Mouse (Mus musculus) forebrain, embryonic 16.5 days (tissue): ENCODE measurements around the gene Enox1. TPM values are rescaled to one million over a fixed set of nuclear protein-coding genes. Genes with fewer than 3 reads are reported as not detected.
A peak's percentile ranks its signal among the peaks of the same experiment; 100 is the strongest.

Experiments
- ATAC-seq: fragments of 200-750 bp; cut with Nextera tagmentation; 2 replicates; pipeline ENCODE4 v1.8.0; 2017; ENCODE audit warnings: mild to moderate bottlenecking, moderate library complexity
- H3K27ac ChIP-seq: fragments of 300-500 bp; sonication (generic); 2 replicates; pipeline ENCODE4 v1.5.1; 2014; ENCODE audit warnings: low read length, control low read depth
- H3K27me3 ChIP-seq: fragments of 300-500 bp; sonication (generic); replicated peaks from 2 replicates; pipeline ENCODE4 v1.6.1; 2014; ENCODE audit warnings: low read length; ENCODE audit not compliant: control insufficient read depth, insufficient read depth
- H3K36me3 ChIP-seq: fragments of 300-500 bp; sonication (generic); 2 replicates; pipeline ENCODE4 v1.6.1; 2014; ENCODE audit not compliant: control insufficient read depth, insufficient read depth
- H3K4me1 ChIP-seq: fragments of 300-500 bp; sonication (generic); replicated peaks from 2 replicates; pipeline ENCODE4 v1.6.1; 2014; ENCODE audit warnings: low read length; ENCODE audit not compliant: control insufficient read depth, insufficient read depth
- H3K4me2 ChIP-seq: fragments of 300-500 bp; sonication (generic); 2 replicates; pipeline ENCODE4 v1.6.1; 2014; ENCODE audit warnings: mild to moderate bottlenecking, low read length, control low read depth
- H3K4me3 ChIP-seq: fragments of 300-500 bp; sonication (generic); replicated peaks from 2 replicates; pipeline ENCODE4 v1.5.1; 2014; ENCODE audit warnings: mild to moderate bottlenecking, low read length, control low read depth
- H3K9ac ChIP-seq: fragments of 300-500 bp; sonication (generic); replicated peaks from 2 replicates; pipeline ENCODE4 v1.6.1; 2014; ENCODE audit warnings: low read depth, low read length, control low read depth
- H3K9me3 ChIP-seq: fragments of 300-500 bp; sonication (generic); 2 replicates; pipeline ENCODE4 v1.6.1; 2016; ENCODE audit warnings: low read length; ENCODE audit not compliant: control insufficient read depth
- WGBS: fragments of 180-500 bp; shearing (Covaris S2); extraction: QIAGEN DNeasy Blood & Tissue Kit; methylation state at CpG from one replicate; pipeline ENCODE4 v1.1.7; 2014; 5-methylcytosine and 5-hydroxymethylcytosine counted together
- polyA plus RNA-seq: library from polyadenylated mRNA; unstranded; fragments of >200 nt; fragmentation: Nextera tagmentation; extraction: Ambion mirVana; gene quantifications from 2 replicates; pipeline ENCODE4 v1.2.1, GENCODE M21; 2015

Enox1 gene
- polyA plus RNA-seq, 1 experiment from 2014 or later: 64.4 TPM

- H3K9ac ChIP-seq: no peak overlapping the region
- WGBS: 65% methylated on average over 8 of the region's 8 CpGs
- no peak overlapping the region for H3K27ac ChIP-seq
- ATAC-seq: peak; percentile 69
- no peaks in the 10 kb centered on the region for H3K9me3 ChIP-seq
- H3K4me1 ChIP-seq: peaks cover 2% of the 10 kb centered on the region; the same call in 1 of the 2 replicates
- no peak overlapping the region for H3K4me2 ChIP-seq
- H3K36me3 ChIP-seq: no peaks in the 10 kb centered on the region
- no peaks in the 10 kb centered on the region for H3K27me3 ChIP-seq
- no peak overlapping the region for H3K4me3 ChIP-seq
Measured at GRCm38 (mm10) chr14:77478692-77479091, 322.1 kb downstream of the Enox1 start.

GRCm38 (mm10) chr14:77483076-77483475 lies 326.5 kb downstream of the Enox1 start:
- Histone ChIP-seq H3K4me2 (no peak overlapping the region), H3K27me3 (no peaks in the 10 kb centered on the region), H3K4me3 (no peak overlapping the region), H3K36me3 (no peaks in the 10 kb centered on the region), H3K9ac (no peak overlapping the region), H3K27ac (no peak overlapping the region), H3K9me3 (no peaks in the 10 kb centered on the region), H3K4me1 (peaks cover 14% of the 10 kb centered on the region)
- ATAC-seq: no peak
- 53% methylated on average over 15 of the region's 15 CpGs for WGBS

GRCm38 (mm10) chr14:77484951-77485447 lies 328.4 kb downstream of the Enox1 start:
- H3K27ac ChIP-seq: no peak overlapping the region
- no peaks in the 10 kb centered on the region for H3K36me3 ChIP-seq
- H3K4me2 ChIP-seq: no peak overlapping the region
- WGBS: 83% methylated on average over 8 of the region's 8 CpGs
- H3K4me1 ChIP-seq: peaks cover 14% of the 10 kb centered on the region
- H3K9me3 ChIP-seq: no peaks in the 10 kb centered on the region
- ATAC-seq: peak; percentile 33; the same call in 1 of the 2 replicates
- no peak overlapping the region for H3K4me3 ChIP-seq
- H3K9ac ChIP-seq: no peak overlapping the region
- no peaks in the 10 kb centered on the region for H3K27me3 ChIP-seq

- ATAC-seq: no peak
- Histone ChIP-seq H3K36me3 (no peaks in the 10 kb centered on the region), H3K4me1 (peaks cover 10% of the 10 kb centered on the region), H3K4me3 (no peak overlapping the region), H3K9me3 (no peaks in the 10 kb centered on the region), H3K4me2 (no peak overlapping the region), H3K27me3 (no peaks in the 10 kb centered on the region), H3K27ac (no peak overlapping the region), H3K9ac (no peak overlapping the region)
- 98% methylated on average over 6 of the region's 6 CpGs for WGBS
Measured at GRCm38 (mm10) chr14:77490699-77491098, 334.1 kb downstream of the Enox1 start.

GRCm38 (mm10) chr14:77491731-77492130 lies 335.2 kb downstream of the Enox1 start:
- Histone ChIP-seq H3K4me1 (peaks cover 10% of the 10 kb centered on the region), H3K4me3 (no peak overlapping the region), H3K27ac (no peak overlapping the region), H3K27me3 (no peaks in the 10 kb centered on the region), H3K4me2 (no peak overlapping the region), H3K9me3 (no peaks in the 10 kb centered on the region), H3K9ac (no peak overlapping the region), H3K36me3 (no peaks in the 10 kb centered on the region)
- WGBS: 84% methylated on average over 2 of the region's 2 CpGs
- no peak for ATAC-seq

- Histone ChIP-seq H3K4me3 (no peak overlapping the region), H3K9me3 (no peaks in the 10 kb centered on the region), H3K36me3 (no peaks in the 10 kb centered on the region), H3K4me2 (no peak overlapping the region), H3K27ac (no peak overlapping the region), H3K27me3 (no peaks in the 10 kb centered on the region), H3K9ac (no peak overlapping the region), H3K4me1 (peaks cover 2% of the 10 kb centered on the region; the same call in 1 of the 2 replicates)
- WGBS: 21% methylated on average over 6 of the region's 6 CpGs
- ATAC-seq: 0 out of 2 replicates have a peak, but pooled peaks have one; percentile 40
Measured at GRCm38 (mm10) chr14:77499996-77500581, 343.5 kb downstream of the Enox1 start.

GRCm38 (mm10) chr14:77504458-77505135 lies 348.0 kb downstream of the Enox1 start:
- no peaks in the 10 kb centered on the region for H3K9me3 ChIP-seq
- no peaks in the 10 kb centered on the region for H3K36me3 ChIP-seq
- no peak for ATAC-seq
- H3K4me2 ChIP-seq: no peak overlapping the region
- no peaks in the 10 kb centered on the region for H3K27me3 ChIP-seq
- 77% methylated on average over 12 of the region's 12 CpGs for WGBS
- H3K4me3 ChIP-seq: no peak overlapping the region
- H3K27ac ChIP-seq: no peak overlapping the region
- H3K4me1 ChIP-seq: 0 out of 2 replicates have a peak, but pooled peaks cover 2% of the 10 kb centered on the region
- H3K9ac ChIP-seq: no peak overlapping the region

- H3K4me1 ChIP-seq: no peaks in the 10 kb centered on the region
- no peaks in the 10 kb centered on the region for H3K27me3 ChIP-seq
- no peak for ATAC-seq
- H3K9ac ChIP-seq: no peak overlapping the region
- 25% methylated on average over 9 of the region's 9 CpGs for WGBS
- no peaks in the 10 kb centered on the region for H3K9me3 ChIP-seq
- H3K36me3 ChIP-seq: no peaks in the 10 kb centered on the region
- H3K27ac ChIP-seq: no peak overlapping the region
- no peak overlapping the region for H3K4me2 ChIP-seq
- H3K4me3 ChIP-seq: no peak overlapping the region
Measured at GRCm38 (mm10) chr14:77506341-77506740, 349.8 kb downstream of the Enox1 start.

- ATAC-seq: no peak
- H3K36me3 ChIP-seq: no peaks in the 10 kb centered on the region
- H3K27me3 ChIP-seq: no peaks in the 10 kb centered on the region
- WGBS: 79% methylated on average over 12 of the region's 12 CpGs
- H3K9me3 ChIP-seq: no peaks in the 10 kb centered on the region; the same call in 1 of the 2 replicates
- no peak overlapping the region for H3K4me2 ChIP-seq
- H3K4me3 ChIP-seq: no peak overlapping the region
- no peak overlapping the region for H3K9ac ChIP-seq
- no peak overlapping the region for H3K27ac ChIP-seq
- no peaks in the 10 kb centered on the region for H3K4me1 ChIP-seq
Measured at GRCm38 (mm10) chr14:77508036-77508435, 351.5 kb downstream of the Enox1 start.
